Mouse (Mus musculus) Muller cell, postnatal 12 days (primary cell): ENCODE results near the gene Sh3tc1.

Experiments
- DNase-seq: peaks from one replicate; pipeline ENCODE4 v3.0.0-alpha.2; 2015; ENCODE audit errors: inconsistent ontology term

The Sh3tc1 gene

DNA sequence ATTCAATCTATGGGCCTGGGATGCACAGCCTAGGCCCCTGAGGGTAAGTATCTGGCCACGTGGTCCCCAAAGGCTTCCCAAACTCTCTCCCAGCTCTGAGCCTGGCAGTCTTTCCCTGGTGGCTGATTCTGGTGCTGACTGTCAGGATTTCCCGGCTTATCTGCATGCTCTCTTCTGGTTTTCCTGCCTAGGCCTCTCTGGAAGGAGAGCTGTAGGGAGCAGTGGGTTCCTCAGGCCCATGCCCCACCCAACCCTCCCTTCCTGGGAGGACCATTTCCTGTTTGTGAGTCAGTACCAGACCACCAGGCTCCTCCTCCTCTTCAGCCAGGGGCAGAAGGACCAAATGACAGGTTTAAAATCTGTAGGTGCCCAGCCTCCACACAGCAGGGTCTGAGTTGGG, 17.1 kb downstream of the Sh3tc1 start:
- DNase-seq: no peak

DNA sequence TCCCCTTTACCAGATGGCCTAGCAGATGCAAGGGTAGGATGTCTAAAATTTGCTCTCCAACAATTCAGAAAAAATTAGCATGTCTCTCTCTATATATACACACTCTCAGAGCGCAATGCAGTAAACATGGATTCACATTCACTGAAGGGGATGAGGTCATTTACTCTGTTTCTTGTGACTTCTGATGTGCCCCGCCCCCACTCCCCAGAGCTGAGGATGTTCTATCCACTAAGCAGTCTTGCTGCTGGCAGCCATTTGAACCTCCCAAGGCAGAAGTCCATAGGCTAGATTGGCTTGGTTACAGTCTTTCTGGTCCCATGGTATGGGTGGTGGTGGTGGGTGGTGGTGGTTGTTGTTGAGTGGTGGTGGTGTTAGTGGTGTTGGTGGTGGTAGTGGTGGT, 17.9 kb downstream of the Sh3tc1 start:
- no peak for DNase-seq

DNA sequence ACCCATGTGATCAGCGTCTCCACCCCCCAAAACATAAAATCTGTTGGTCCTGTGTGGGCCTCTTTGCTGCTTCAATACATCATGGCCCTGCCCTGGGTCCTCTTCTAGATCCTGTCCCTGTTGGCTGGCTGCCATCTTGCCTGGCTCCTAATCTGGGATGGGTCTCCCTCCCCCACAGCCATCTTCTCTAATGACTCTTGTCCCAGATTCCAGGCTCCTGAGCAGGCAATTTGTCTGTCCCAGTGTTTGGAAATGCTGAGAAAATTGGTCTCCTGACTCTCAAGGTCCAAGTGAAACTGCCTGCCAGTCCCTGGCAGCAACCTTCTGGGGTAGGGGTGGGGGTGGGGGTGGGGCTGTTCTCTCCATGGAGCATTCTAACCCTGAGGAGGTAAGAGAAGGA, 19.9 kb downstream of the Sh3tc1 start:
- peak; percentile 56 for DNase-seq

DNA sequence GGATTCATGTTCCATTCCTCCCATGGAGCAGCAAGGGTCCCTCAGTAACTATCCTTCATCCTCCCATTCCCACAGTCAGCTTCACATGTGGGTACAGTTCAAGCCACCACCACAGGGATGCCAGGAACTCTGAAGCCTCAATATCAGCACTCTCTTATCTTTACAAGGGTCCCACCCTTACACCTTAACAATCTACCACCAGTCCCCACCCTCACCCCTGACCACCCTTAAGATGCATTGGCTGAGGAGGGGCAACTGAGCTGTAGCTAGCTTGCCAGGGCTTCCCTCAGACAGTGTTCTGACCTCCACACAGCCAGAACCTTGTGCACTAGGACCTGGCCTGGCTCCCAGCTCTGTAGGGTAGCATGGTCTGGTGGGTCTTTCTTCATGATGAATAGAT, 20.4 kb downstream of the Sh3tc1 start:
- no peak for DNase-seq

DNA sequence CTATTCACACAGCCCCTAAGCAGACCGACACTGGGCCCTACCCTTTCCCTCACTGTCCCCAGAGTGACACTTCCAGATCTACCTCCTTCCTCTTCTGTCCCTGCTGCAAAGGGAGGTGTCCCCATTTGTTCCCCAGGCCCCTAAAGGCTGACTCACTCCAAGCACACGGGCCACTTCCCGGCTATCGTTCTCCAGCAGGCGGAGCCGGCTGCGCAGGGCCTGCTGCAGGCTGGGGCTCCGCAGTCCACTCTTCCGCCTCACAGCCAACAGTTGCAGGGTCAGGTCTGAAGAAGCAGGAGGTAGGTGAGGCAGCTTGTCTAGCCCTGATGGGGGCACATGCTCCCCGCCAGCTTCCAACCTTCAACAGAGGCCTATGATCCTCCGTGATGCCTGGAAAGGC, 21.0 kb downstream of the Sh3tc1 start:
- DNase-seq: no peak

DNA sequence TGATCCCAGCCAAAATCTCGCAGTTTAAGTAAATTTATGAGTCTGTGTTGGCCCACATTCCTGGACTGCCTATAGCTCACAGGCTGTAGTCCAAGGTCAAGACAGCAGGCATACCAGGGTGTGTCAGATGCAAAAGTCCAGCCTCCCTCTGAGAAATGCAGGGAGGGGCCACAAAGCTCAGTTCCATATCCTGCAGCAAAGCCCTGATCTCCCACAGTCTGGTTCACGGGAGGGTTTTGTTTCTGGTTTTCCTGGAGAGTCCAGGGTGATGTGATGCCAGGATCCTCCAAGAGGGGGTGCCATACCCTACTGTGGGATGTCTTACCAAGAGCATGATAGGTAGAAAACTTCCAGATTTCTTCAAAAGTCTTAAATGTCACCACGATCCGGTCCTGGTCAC, 21.8 kb downstream of the Sh3tc1 start:
- peak; percentile 42 for DNase-seq

DNA sequence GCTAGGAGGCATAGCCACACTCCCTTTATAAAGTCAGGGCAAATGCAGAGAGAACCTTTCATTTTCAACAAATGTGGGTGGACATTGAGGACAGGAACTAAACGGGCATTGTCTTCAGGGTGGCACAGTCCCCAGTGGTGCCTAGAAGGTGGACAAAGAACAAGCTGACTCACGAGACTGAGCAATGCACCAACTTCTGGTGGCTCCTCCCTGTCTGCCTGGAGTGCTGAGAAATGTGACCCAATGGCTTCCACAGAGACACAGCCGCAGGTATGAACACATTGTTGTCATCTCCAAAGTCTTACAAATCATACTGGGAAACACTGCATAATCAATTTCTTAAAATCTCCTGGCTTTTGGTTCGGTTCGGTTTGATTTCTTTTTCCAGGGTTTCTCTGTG, 22.3 kb downstream of the Sh3tc1 start:
- DNase-seq: no peak

DNA sequence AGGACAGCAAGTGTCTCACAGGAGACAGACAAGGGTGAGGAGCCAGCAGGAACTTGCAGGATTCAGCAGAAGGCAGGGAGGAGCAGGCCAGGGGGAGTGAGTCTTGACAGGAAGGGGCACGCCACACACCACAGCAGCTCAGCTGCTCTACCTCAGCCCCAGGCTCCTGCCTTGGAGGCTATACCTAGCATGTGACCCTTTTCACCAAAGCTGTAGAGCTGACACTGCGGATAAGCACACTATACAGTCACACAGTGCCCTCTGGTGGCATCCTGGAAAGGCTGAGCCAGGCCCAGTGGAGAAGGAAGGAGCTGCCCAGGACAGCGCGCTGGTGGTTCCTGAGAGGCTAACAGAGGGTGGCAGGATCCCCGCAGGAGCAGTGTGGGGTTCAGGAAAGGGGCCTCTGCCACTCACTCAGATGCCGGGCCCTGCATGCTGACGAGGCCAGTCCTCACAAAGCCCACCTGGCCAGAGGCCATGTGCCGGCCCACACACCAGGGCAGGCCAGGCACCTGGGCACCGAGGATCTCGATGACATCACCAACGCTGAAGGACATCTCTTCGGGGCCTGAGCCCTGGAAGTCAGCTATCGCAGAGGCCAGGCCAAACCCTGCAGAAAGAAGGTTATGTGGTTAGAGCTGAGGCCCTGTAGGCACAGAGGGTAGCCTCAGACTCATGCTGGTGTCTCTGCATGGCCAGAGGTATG, 26.0 kb downstream of the Sh3tc1 start:
- DNase-seq: peak; percentile 81

DNA sequence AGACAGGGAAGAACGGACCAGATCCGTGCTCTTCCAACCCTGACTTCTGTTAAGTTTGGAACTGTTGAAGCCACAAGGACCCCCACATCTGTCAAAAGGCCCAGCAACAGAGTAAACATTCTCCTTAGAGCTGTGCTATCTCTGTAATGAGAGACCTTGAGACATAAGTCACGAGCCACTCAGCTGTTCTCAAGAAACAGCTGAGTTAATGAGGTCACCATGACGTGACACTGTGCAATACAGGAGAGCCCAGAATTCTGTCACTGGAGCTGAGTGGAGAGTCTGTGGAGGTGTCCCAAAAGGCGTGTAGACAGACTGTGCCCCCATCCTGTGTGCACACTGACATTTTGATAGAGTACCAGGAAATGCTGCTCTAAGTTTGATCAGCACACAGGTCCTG, 27.3 kb downstream of the Sh3tc1 start:
- no peak for DNase-seq

DNA sequence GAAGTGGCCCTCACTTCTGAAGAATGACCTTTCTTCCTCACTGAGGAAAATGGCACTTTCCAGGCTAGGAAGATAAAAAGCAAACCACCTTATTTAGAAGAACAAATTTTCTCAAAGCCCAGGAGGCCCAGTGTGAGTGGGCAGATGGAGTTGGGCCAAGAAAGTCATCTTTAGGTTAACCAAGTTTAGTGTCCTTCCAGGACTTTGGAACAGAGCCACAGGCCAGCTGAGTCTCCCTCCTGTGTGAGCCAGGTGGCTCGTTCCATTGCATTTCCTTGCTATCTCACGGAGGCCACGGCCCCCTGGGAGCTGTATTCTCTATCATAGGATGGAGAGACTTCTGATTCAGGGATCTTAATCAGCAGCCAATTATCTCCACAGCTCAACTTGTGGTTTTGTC, 28.9 kb downstream of the Sh3tc1 start:
- no peak for DNase-seq

DNA sequence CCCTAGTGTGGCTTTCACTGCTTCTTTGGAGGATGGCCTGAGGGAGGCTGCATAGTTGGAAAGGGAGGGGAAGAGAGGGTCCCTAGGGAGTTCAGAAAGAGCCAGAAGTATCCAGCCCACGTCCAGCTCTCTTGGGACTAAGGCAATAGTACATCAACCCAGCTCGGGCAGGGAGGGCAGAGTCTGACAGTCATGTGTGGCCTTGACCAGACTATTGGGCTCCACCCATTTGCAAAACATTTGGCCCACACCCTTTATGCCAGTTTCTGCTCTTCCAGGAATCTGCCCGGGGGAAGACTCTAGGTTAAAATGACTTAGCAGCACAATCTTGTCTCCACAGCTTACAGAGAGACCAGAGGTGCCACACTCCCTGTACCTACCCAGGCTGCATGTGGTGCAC, 29.3 kb downstream of the Sh3tc1 start:
- no peak for DNase-seq

DNA sequence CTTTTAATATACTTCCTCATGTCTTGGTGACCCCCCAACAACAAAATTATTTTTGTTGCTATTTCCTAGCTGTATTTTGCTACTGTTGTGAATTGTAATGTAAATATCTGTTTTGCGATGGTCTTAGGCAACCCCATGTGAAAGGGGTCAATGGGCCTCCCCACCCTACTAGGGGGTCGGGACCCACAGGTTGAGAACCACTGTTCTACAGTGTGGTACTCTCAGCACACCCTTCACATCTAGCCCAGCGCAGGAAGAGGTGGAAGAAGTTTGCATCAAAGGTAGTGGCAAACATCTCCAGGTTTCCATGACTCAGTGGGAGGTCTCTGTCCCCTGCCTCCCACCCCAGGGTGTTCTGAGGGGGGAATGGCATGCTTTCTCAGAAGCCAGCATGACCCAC, 34.4 kb downstream of the Sh3tc1 start:
- no peak for DNase-seq

DNA sequence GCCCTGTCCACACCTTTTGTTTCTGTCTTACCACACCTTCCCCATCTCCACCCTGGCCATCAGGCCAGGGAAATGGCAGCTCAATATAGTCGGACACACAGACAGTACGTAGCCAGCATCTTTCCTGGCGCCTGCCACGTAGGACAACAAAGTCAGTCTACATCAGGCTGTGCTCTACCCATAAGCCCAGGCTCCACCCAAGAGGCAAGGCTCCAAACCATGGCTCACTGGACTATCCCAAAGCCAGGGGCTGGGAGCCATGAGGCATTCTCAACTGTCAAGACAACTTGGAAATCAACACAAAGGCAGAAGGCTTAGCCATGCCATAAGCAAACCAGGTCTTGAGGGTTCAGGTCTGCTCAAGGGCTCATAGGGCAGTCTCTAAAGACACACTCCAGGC, 36.0 kb downstream of the Sh3tc1 start:
- no peak for DNase-seq

DNA sequence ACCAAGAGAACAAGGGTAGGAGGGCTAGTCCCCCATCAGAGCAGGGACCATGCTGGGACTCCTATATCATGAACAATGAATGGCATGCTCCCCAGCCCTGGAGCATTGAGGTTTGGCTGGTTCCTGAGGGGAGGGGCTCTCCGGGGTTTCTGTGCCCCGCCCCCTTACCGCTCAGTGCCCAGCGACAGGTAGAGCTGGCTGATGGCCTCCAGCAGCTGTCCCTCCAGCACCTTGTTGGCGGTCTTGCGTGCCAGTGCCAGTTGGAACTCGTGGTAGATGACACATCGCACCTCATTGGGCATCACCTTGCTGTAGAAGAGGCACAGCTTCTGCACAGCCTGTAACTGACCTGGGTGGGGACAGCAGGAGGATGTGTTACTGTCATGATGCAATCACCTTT, 36.6 kb downstream of the Sh3tc1 start:
- no peak for DNase-seq

DNA sequence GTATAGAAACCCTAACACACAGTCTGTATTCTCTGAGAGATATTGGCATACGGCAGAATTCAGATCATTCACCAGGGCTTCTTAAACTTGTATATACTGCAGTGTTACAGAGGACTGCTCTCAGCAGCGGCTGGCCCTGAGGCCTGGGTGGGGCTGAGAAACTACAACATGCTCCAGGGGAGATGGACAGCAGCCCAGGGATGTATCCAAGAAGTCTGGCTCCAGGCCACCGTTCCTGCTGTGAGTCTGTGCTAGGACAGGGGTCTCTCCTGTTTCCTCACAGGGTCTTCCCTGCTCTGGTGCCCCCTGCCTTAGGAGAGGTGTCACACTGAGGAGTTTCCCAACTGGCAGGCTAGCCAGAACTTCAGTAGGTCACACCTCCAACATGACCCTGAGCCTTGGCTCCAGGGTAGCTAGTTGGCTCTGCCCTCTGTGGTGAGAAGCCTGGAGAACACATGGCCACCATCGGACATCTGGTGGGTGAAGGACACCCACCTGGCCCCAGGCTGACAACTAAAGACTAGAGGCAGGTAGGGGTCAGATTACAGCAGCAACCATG, 37.1 kb downstream of the Sh3tc1 start:
- DNase-seq: no peak

DNA sequence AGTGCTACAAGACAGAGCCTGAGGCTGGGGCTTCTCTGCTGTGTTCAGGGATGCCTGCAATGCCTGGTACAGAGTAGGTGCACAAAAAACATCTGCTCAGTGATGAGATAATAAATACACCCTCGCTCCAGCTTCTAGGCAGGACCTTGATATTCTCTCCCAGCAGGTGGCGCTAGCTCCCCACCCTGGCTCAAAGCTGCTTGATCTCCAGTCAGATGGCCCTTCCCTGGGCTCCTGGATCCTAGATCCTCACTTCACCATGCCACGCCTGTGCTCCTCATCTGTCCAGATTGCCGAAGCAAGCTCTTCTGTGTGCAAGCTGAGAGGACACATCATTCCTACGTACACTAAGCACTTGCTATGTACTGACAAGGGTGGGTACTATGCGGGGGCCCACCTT, 38.7 kb downstream of the Sh3tc1 start:
- peak; percentile 70 for DNase-seq

DNA sequence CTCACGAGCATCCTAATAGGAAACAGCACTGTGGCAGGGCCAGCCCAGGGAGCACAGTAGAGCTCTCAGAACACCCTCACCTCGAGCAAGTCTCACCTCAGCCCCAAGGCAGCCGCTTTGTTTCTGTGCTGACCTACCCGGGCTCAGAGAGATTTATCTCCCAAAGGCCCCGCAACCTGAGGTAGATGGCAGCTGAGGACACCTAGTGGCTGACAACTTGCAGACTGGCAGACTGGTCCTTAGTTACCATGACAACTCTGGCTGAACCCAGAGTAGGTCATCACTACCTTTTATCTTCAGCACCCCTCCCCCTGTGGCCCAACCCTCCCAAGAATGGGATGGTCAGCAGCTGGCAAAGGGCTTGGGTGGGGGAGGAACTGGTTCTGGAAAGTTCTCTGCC, 44.0 kb downstream of the Sh3tc1 start:
- DNase-seq: no peak

DNA sequence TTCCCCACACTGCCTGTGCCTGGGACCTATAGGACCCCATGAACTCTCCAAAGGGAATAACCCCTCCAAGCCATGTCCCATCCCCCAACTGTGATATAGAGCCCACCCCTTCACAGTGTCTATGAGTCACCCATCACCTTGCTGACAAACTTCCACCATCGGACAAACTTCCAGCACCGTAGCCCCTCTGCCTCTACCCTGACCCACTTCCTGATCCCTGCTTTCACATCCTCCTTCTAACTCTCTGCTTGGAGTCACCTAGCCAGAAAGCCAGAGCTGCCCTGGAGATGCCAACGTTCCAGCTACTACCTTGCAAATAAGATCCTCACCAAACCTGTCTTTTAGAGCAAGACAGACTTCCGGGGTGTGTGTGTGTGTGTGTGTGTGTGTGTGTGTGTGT, 46.1 kb downstream of the Sh3tc1 start:
- DNase-seq: no peak

DNA sequence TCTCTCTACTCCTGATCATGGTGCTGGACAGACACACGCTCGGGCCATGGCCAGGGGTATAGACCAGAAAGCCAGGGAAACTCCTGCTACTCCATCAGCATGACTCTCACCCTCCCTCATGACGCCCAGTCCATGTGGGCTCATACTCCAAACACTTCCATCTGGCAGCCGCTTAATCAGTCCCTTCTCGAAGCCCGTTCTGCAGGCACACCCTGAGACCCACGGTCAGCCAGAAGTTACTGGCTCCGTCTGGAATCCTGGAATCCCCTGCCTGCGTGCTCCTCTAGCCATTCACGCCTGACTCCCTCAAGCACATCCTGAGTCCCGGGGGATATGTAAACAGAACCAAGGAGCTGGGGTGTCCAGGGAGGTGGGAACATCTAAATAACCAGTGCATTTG, 48.5 kb downstream of the Sh3tc1 start:
- DNase-seq: no peak

DNA sequence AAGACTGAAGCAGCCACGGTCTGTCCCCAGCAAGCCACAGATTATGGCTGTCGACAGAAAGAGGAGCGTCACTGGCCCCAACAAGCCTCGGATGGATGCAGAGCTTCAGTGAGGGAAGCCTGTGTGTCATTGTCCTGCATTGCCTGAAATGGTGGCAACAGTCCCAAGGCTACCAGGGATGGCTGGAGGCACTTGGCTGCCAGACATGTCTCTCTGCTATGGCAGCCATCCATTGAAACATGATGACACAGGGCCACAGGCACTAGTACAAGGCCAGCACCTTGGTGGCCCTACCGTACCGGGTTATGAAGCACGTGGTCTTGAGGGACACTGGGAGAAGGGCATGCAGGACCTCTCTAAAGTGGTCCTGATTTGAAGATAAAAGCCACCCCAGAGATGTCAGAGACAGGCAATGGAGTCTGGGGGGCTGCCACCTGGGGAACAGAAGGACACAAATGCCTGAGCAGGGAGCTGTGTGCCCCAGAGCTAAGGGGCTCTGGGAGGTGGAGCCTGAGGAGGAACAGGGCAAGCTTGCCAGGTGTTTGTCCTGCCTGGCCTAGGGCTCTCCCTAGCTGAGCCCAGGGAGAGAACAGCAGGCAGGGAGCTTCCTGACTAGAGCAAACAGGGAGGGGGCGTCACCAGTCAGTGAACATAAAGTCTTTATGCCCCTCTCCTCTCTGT, 49.2 kb downstream of the Sh3tc1 start:
- peak; percentile 81 for DNase-seq

DNA sequence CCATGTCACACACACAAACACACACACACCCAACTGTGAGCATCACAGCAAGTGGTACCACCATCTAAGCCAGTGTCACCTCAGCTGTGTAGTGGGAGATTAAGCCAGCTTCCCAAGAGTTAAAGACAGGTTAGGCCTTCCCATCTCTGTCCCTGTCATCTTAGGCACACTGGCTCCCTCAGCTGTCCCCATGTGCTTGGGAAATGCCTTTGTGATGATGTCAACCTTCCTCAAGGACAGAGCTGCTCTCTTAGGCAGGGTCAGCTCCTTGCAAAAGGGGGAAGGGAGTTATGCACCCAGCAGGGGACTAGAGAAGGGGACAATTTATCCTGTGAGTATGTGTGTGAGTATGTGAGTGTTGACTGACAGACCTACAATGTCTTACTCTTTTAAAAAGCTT, 50.4 kb downstream of the Sh3tc1 start:
- DNase-seq: no peak

DNA sequence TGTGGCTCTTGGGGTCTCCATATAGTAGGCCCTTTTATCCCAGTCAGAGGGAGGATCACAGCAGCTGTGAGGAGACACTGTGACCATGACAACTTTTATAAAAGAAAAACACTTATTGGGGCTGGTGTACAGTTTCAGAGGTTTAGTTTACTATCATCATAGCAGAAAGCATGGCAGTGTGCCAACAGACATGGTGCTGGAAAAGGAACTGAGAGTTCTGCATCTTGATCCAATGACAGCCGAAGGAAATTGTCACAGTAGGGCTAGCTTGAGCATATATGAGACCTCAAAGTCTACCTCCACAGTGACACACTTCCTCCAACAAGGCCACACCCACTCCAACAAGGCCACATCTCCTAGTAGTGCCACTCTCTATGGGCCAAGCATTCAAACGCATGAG, 50.9 kb downstream of the Sh3tc1 start:
- no peak for DNase-seq

DNA sequence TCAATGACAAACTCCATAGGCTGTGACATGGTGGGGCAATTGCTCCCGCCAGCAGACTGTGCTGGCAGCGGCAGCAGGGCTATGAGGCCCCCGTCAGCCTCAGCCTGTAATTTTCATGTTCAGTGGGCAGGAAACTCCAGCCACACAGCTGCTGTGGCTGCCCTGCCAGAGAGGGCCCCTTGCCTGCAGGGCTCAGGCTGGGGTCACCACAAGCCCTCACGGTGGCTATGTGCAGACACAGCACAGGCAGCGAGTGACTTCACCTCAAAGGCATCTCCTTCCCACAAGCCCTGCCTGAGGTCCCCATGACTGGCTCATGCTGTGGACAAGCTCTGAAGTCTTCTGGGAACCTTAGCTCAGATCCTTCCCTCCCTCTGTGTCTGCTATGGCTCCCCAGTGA, 52.7 kb downstream of the Sh3tc1 start:
- DNase-seq: peak; percentile 92

DNA sequence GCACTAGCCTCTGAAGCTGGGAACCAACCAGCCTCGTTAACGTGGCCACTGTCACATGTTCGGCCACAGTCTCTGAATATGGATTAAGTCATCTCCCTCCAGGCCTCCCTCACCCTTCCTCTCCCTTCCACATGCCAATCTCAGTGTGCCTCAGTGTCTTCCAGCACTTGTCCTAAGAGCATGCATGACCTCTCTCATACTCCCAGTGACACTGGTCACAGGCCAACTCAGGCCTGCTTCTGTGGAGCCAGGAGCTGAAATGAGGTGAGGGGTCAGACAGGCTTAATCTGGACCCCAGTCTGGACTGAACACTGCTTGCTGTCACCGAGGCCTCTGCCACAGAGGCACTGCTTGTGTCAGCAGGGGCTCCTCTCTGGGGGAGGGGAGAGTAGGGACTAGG, 53.5 kb downstream of the Sh3tc1 start:
- no peak for DNase-seq
